Mouse (Mus musculus): ENCODE data around the gene Lmntd1. TPM values are rescaled to one million over a fixed set of nuclear protein-coding genes. Genes with fewer than 3 reads are reported as not detected.

Lmntd1 gene
- polyA plus RNA-seq, 1 experiment from 2014 or later = 3.0 TPM

DNA sequence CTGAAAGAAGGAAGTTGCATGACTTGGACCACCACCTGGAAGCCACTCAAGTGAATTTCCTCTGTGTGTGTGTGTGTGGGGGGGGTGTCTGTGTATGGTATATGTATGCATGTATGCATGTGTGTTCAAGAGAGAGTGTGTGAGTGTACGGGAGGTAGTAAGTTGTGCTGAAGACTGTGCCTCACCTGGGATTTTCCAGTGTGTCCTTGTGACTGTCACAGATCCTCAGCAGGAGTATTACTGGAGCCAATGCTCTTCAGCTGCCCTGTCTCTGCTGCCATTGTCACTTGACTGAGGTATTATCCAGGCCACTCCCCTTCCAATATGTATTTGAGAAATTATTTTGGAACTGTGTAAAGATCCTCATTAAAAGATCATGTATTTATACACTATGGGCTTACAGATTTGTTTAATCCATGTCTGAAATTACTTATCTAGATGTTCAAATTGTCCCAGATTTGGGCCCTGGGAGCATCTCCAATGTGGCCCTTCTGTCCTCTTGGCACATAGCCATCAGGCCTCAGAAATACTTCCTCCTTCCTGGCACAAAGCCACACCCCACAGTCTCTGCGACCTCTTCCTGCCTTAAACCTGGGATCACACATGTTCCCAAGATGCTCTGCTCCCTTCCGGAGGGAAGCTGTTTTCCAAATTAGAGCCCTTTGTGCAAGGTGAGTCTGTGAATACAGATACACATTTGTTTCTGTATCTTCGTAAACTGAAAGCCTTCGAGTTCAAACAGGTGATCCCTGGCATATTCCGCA lies 40.7 kb downstream of the Lmntd1 start:
- Histone ChIP-seq H3K27ac (no peak overlapping the region), H3K36me3 (ENCODE audit: insufficient read depth, low read length) (no peaks in the 10 kb centered on the region), H3K9ac (ENCODE audit: low read depth, low read length) (no peak overlapping the region), H3K4me3 (replicated peaks; ENCODE audit: low read depth, low read length) (no peak overlapping the region), H3K9me3 (replicated peaks; ENCODE audit: low read length) (no peaks in the 10 kb centered on the region), H3K4me1 (replicated peaks; ENCODE audit: insufficient read depth, low read length) (peaks cover 6% of the 10 kb centered on the region), H3K4me2 (ENCODE audit: low read length) (no peak overlapping the region), H3K27me3 (ENCODE audit: insufficient read depth, low read length) (no peaks in the 10 kb centered on the region)
- DNase-seq (ENCODE audit: low spot score) (no peak), ATAC-seq (replicated peaks; ENCODE audit: low FRiP score, low read depth) (no peak)
- WGBS = 89% methylated on average over 6 of the region's 6 CpGs
- no peak for TF ChIP-seq CTCF (IDR thresholded peaks at IDR 0.05; ENCODE audit: low read depth)

DNA sequence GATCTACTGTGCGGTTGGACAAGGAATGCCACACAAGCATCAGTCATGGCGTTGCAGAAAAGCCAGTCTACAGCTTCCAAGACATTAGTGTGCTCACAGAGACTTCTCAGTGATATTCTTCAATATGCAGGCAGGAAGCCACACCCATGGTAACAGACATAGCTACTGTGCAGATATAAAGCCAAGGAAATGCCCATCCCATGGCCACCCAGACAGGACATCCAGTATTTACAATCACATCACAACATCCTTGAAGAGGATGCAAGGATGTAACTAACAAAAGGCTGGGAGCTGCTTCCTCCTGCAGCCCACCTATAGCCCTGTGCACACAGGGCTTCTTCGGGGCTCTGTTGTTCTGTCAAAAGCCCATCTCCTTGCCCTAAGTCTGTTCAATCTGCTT lies 45.4 kb downstream of the Lmntd1 start:
- DNase-seq (ENCODE audit: low spot score) = no peak
- Histone ChIP-seq H3K4me3 (replicated peaks; ENCODE audit: low read depth, low read length) (no peak overlapping the region), H3K9ac (ENCODE audit: low read depth, low read length) (no peak overlapping the region), H3K27ac (no peak overlapping the region), H3K4me2 (ENCODE audit: low read length) (no peak overlapping the region), H3K36me3 (ENCODE audit: insufficient read depth, low read length) (no peaks in the 10 kb centered on the region), H3K27me3 (ENCODE audit: insufficient read depth, low read length) (no peaks in the 10 kb centered on the region), H3K4me1 (replicated peaks; ENCODE audit: insufficient read depth, low read length) (no peaks in the 10 kb centered on the region), H3K9me3 (replicated peaks; ENCODE audit: low read length) (no peaks in the 10 kb centered on the region)
- no peak for ATAC-seq (replicated peaks; ENCODE audit: low FRiP score, low read depth)
- WGBS = 82% methylated on average over 3 of the region's 3 CpGs
- no peak for TF ChIP-seq CTCF (IDR thresholded peaks at IDR 0.05; ENCODE audit: low read depth)

- Histone ChIP-seq H3K9ac (ENCODE audit: low read depth, low read length) (no peak overlapping the region), H3K36me3 (ENCODE audit: insufficient read depth, low read length) (no peaks in the 10 kb centered on the region), H3K9me3 (replicated peaks; ENCODE audit: low read length) (no peaks in the 10 kb centered on the region), H3K4me1 (replicated peaks; ENCODE audit: insufficient read depth, low read length) (no peaks in the 10 kb centered on the region), H3K4me3 (replicated peaks; ENCODE audit: low read depth, low read length) (no peak overlapping the region), H3K27ac (no peak overlapping the region), H3K27me3 (ENCODE audit: insufficient read depth, low read length) (no peaks in the 10 kb centered on the region), H3K4me2 (ENCODE audit: low read length) (no peak overlapping the region)
- no peak for TF ChIP-seq CTCF (IDR thresholded peaks at IDR 0.05; ENCODE audit: low read depth)
- no peak for ATAC-seq (replicated peaks; ENCODE audit: low FRiP score, low read depth)
- no peak for DNase-seq (ENCODE audit: low spot score)
- 90% methylated on average over 3 of the region's 3 CpGs for WGBS
Observed at GRCm38 (mm10) chr6:145567832-145568231, 46.3 kb downstream of the Lmntd1 start.

GRCm38 (mm10) chr6:145567296-145567695 lies 46.8 kb downstream of the Lmntd1 start:
- Histone ChIP-seq H3K9me3 (replicated peaks; ENCODE audit: low read length) (no peaks in the 10 kb centered on the region), H3K4me3 (replicated peaks; ENCODE audit: low read depth, low read length) (no peak overlapping the region), H3K4me2 (ENCODE audit: low read length) (no peak overlapping the region), H3K27ac (no peak overlapping the region), H3K27me3 (ENCODE audit: insufficient read depth, low read length) (no peaks in the 10 kb centered on the region), H3K9ac (ENCODE audit: low read depth, low read length) (no peak overlapping the region), H3K36me3 (ENCODE audit: insufficient read depth, low read length) (no peaks in the 10 kb centered on the region), H3K4me1 (replicated peaks; ENCODE audit: insufficient read depth, low read length) (no peaks in the 10 kb centered on the region)
- DNase-seq (ENCODE audit: low spot score) (no peak), ATAC-seq (replicated peaks; ENCODE audit: low FRiP score, low read depth) (no peak)
- 73% methylated on average over 8 of the region's 8 CpGs for WGBS
- no peak for TF ChIP-seq CTCF (IDR thresholded peaks at IDR 0.05; ENCODE audit: low read depth)

GRCm38 (mm10) chr6:145565663-145566062 lies 48.5 kb downstream of the Lmntd1 start:
- 93% methylated on average over 5 of the region's 5 CpGs for WGBS
- DNase-seq (ENCODE audit: low spot score) (no peak), ATAC-seq (replicated peaks; ENCODE audit: low FRiP score, low read depth) (no peak)
- no peaks in the 10 kb centered on the region for H3K4me1 ChIP-seq (replicated peaks; ENCODE audit: insufficient read depth, low read length)
- TF ChIP-seq CTCF (IDR thresholded peaks at IDR 0.05; ENCODE audit: low read depth) = no peak
- H3K4me3 ChIP-seq (replicated peaks; ENCODE audit: low read depth, low read length) = no peak overlapping the region
- no peaks in the 10 kb centered on the region for H3K36me3 ChIP-seq (ENCODE audit: insufficient read depth, low read length)
- no peak overlapping the region for H3K27ac ChIP-seq
- H3K9ac ChIP-seq (ENCODE audit: low read depth, low read length) = no peak overlapping the region
- no peaks in the 10 kb centered on the region for H3K27me3 ChIP-seq (ENCODE audit: insufficient read depth, low read length)
- no peak overlapping the region for H3K4me2 ChIP-seq (ENCODE audit: low read length)
- H3K9me3 ChIP-seq (replicated peaks; ENCODE audit: low read length) = no peaks in the 10 kb centered on the region

DNA sequence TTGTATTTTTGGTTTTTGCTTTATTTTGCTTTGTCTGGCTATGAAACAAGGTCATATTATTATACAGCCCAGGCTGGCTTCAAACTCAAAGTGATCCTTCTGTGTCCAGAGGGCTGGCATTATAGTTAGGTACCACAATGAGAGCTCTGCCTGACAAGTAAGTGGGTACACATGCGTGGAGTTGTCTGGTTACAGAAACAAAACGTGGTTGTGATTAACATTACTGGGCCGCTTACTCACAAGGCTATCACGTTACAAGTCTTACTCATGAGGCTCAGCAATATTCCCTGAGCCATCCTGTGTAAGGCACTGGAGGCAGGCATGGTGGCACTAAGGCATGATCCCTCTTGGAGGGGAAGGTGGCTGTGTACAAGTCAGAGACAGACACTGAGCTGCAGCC lies 49.4 kb downstream of the Lmntd1 start:
- no peaks in the 10 kb centered on the region for H3K36me3 ChIP-seq (ENCODE audit: insufficient read depth, low read length)
- no peak for TF ChIP-seq CTCF (IDR thresholded peaks at IDR 0.05; ENCODE audit: low read depth)
- 47% methylated on average over 4 of the region's 4 CpGs for WGBS
- no peak overlapping the region for H3K9ac ChIP-seq (ENCODE audit: low read depth, low read length)
- no peak overlapping the region for H3K27ac ChIP-seq
- no peaks in the 10 kb centered on the region for H3K27me3 ChIP-seq (ENCODE audit: insufficient read depth, low read length)
- ATAC-seq (replicated peaks; ENCODE audit: low FRiP score, low read depth) (no peak), DNase-seq (ENCODE audit: low spot score) (no peak)
- H3K4me3 ChIP-seq (replicated peaks; ENCODE audit: low read depth, low read length) = no peak overlapping the region
- no peaks in the 10 kb centered on the region for H3K9me3 ChIP-seq (replicated peaks; ENCODE audit: low read length)
- H3K4me2 ChIP-seq (ENCODE audit: low read length) = no peak overlapping the region
- no peaks in the 10 kb centered on the region for H3K4me1 ChIP-seq (replicated peaks; ENCODE audit: insufficient read depth, low read length)
